Mouse (Mus musculus) liver, postnatal 0 days (tissue): ENCODE results near the gene Ddc.

Experiments used
- CTCF ChIP-seq: sonication (generic); IDR thresholded peaks from 2 replicates; pipeline ENCODE4 v1.5.1; 2016; ENCODE audit warnings: antibody characterized with exemption, low read depth
- EP300 ChIP-seq: IDR thresholded peaks from 2 replicates; pipeline ENCODE4 v1.6.1; 2016; ENCODE audit warnings: antibody characterized with exemption, low read depth, mild to moderate bottlenecking

- TF ChIP-seq CTCF (no peak), EP300 (no peak)
These were observed 65.2 kb downstream of the Ddc start for GRCm38 (mm10) chr11:11832755-11833084.
